Mouse (Mus musculus) thymus, postnatal 0 days (tissue): Measurements from ENCODE around the gene Gatb. TPM values are rescaled to one million over a fixed set of nuclear protein-coding genes. Genes with fewer than 3 reads are reported as not detected.

Experiments
- DNase-seq: peaks from one replicate; pipeline ENCODE4 v3.0.0-alpha.2; 2015; ENCODE audit warnings: low spot score
- polyA plus RNA-seq: library from polyadenylated mRNA; unstranded; fragments of >200 nt; fragmentation: Nextera tagmentation; extraction: Ambion mirVana; gene quantifications from 2 replicates; pipeline ENCODE4 v1.2.1, GENCODE M21; 2015

The Gatb gene
- polyA plus RNA-seq, 1 experiment from 2014 or later, result 18.2 TPM

- DNase-seq, result no peak
These were observed 124.6 kb downstream of the Gatb start for GRCm38 (mm10) chr3:85698496-85698895.

- no peak for DNase-seq
These were observed 129.4 kb downstream of the Gatb start for GRCm38 (mm10) chr3:85703141-85703882.

Other genes starting within 250 kb of the Gatb start
- 2.3 and 2.8 TPM in 2 replicates for gene Fam160a1, start 243.2 kb downstream of the Gatb start, polyA plus RNA-seq